Mouse (Mus musculus): ENCODE results near the gene Fam19a4. TPM values are rescaled to one million over a fixed set of nuclear protein-coding genes. Genes with fewer than 3 reads are reported as not detected.
A peak's percentile ranks its signal among the peaks of the same experiment; 100 is the strongest.

Gene Fam19a4
- 2.2 and 3.4 TPM in 2 replicates for polyA plus RNA-seq (2016; fragmentation: Nextera tagmentation; extraction: Ambion mirVana)

GRCm38 (mm10) chr6:97060074-97060681 is at the start of gene Fam19a4:
Fam19a4 (minus strand) TSS chr6:97060413.
- Histone ChIP-seq H3K4me2 (replicated peaks) (peak within 1 kb of the TSS; percentile 73), H3K4me1 (peaks cover 15% of the 10 kb centered on the region), H3K27ac (no peak within 1 kb of the TSS), H3K4me3 (peak within 1 kb of the TSS; percentile 38), H3K9ac (peak within 1 kb of the TSS; percentile 37), H3K9me3 (replicated peaks) (no peaks in the 10 kb centered on the region), H3K27me3 (peaks cover 24% of the 10 kb centered on the region), H3K36me3 (no peaks in the 10 kb centered on the region)
- under 1% methylated on average over 29 of the region's 30 CpGs for WGBS
- peak; percentile 88 for ATAC-seq (ENCODE audit: low FRiP score)

- Histone ChIP-seq H3K27me3 (0 out of 2 replicates have a peak, but pooled peaks cover 4% of the 10 kb centered on the region), H3K4me3 (no peak overlapping the region), H3K9me3 (replicated peaks) (no peaks in the 10 kb centered on the region), H3K36me3 (no peaks in the 10 kb centered on the region), H3K27ac (no peak overlapping the region), H3K4me1 (peaks cover 14% of the 10 kb centered on the region), H3K9ac (no peak overlapping the region), H3K4me2 (replicated peaks) (no peak overlapping the region)
- ATAC-seq (ENCODE audit: low FRiP score), result peak; percentile 56
- WGBS, result 12% methylated on average over 2 of the region's 2 CpGs
Measured at GRCm38 (mm10) chr6:97106777-97107176, 46.6 kb upstream of the Fam19a4 start.

GRCm38 (mm10) chr6:97106106-97106505 is 45.9 kb upstream of the Fam19a4 start:
- Histone ChIP-seq H3K4me1 (peaks cover 20% of the 10 kb centered on the region), H3K36me3 (no peaks in the 10 kb centered on the region), H3K4me2 (replicated peaks) (no peak overlapping the region), H3K9ac (no peak overlapping the region), H3K27ac (no peak overlapping the region), H3K4me3 (no peak overlapping the region), H3K27me3 (0 out of 2 replicates have a peak, but pooled peaks cover 4% of the 10 kb centered on the region), H3K9me3 (replicated peaks) (no peaks in the 10 kb centered on the region)
- WGBS, result 81% methylated on average over 8 of the region's 8 CpGs
- ATAC-seq (ENCODE audit: low FRiP score), result no peak

- H3K9me3 ChIP-seq (replicated peaks), result no peaks in the 10 kb centered on the region
- no peak overlapping the region for H3K4me3 ChIP-seq
- H3K27ac ChIP-seq, result no peak overlapping the region
- 0 out of 2 replicates have a peak, but pooled peaks cover 4% of the 10 kb centered on the region for H3K27me3 ChIP-seq
- H3K36me3 ChIP-seq, result no peaks in the 10 kb centered on the region
- H3K9ac ChIP-seq, result no peak overlapping the region
- ATAC-seq (ENCODE audit: low FRiP score), result no peak
- H3K4me2 ChIP-seq (replicated peaks), result no peak overlapping the region
- peaks cover 21% of the 10 kb centered on the region for H3K4me1 ChIP-seq
- WGBS, result 82% methylated on average over 7 of the region's 7 CpGs
Measured at GRCm38 (mm10) chr6:97104264-97104852, 44.1 kb upstream of the Fam19a4 start.

GRCm38 (mm10) chr6:97101958-97102702 is 41.9 kb upstream of the Fam19a4 start:
- peak overlapping the region; percentile 44 for H3K4me2 ChIP-seq (replicated peaks)
- no peaks in the 10 kb centered on the region for H3K36me3 ChIP-seq
- H3K9ac ChIP-seq, result 0 out of 2 replicates have a peak overlapping the region, but pooled peaks have one; percentile 4
- 0 out of 2 replicates have a peak, but pooled peaks cover 4% of the 10 kb centered on the region for H3K27me3 ChIP-seq
- peaks cover 21% of the 10 kb centered on the region for H3K4me1 ChIP-seq
- H3K27ac ChIP-seq, result no peak overlapping the region
- H3K4me3 ChIP-seq, result no peak overlapping the region
- no peaks in the 10 kb centered on the region for H3K9me3 ChIP-seq (replicated peaks)
- WGBS, result 2% methylated on average over 15 of the region's 15 CpGs
- peak; percentile 65 for ATAC-seq (ENCODE audit: low FRiP score)

GRCm38 (mm10) chr6:97101190-97101957 is 41.2 kb upstream of the Fam19a4 start:
- Histone ChIP-seq H3K4me2 (replicated peaks) (peak overlapping the region; percentile 44), H3K27me3 (0 out of 2 replicates have a peak, but pooled peaks cover 4% of the 10 kb centered on the region), H3K9ac (no peak overlapping the region), H3K4me3 (no peak overlapping the region), H3K4me1 (peaks cover 21% of the 10 kb centered on the region), H3K27ac (no peak overlapping the region), H3K36me3 (no peaks in the 10 kb centered on the region), H3K9me3 (replicated peaks) (no peaks in the 10 kb centered on the region)
- 20% methylated on average over 12 of the region's 12 CpGs for WGBS
- ATAC-seq (ENCODE audit: low FRiP score), result no peak

- Histone ChIP-seq H3K4me2 (replicated peaks) (no peak overlapping the region), H3K27me3 (no peaks in the 10 kb centered on the region), H3K36me3 (no peaks in the 10 kb centered on the region), H3K4me3 (no peak overlapping the region), H3K27ac (no peak overlapping the region), H3K4me1 (no peaks in the 10 kb centered on the region), H3K9me3 (replicated peaks) (no peaks in the 10 kb centered on the region), H3K9ac (no peak overlapping the region)
- no peak for ATAC-seq (ENCODE audit: low FRiP score)
- WGBS, result 98% methylated on average over 2 of the region's 2 CpGs
Measured at GRCm38 (mm10) chr6:97082336-97082735, 22.1 kb upstream of the Fam19a4 start.

- Histone ChIP-seq H3K4me1 (no peaks in the 10 kb centered on the region), H3K9ac (no peak overlapping the region), H3K27me3 (no peaks in the 10 kb centered on the region), H3K9me3 (replicated peaks) (no peaks in the 10 kb centered on the region), H3K27ac (no peak overlapping the region), H3K36me3 (no peaks in the 10 kb centered on the region), H3K4me2 (replicated peaks) (no peak overlapping the region), H3K4me3 (no peak overlapping the region)
- WGBS, result 54% methylated on average over 9 of the region's 9 CpGs
- no peak for ATAC-seq (ENCODE audit: low FRiP score)
Measured at GRCm38 (mm10) chr6:97080016-97080415, 19.8 kb upstream of the Fam19a4 start.

- Histone ChIP-seq H3K4me3 (peak overlapping the region; percentile 38), H3K36me3 (no peaks in the 10 kb centered on the region), H3K27me3 (peaks cover 24% of the 10 kb centered on the region), H3K9ac (peak overlapping the region; percentile 37), H3K4me2 (replicated peaks) (peak overlapping the region; percentile 73), H3K9me3 (replicated peaks) (no peaks in the 10 kb centered on the region), H3K4me1 (peaks cover 15% of the 10 kb centered on the region), H3K27ac (no peak overlapping the region)
- no peak; the same call in 1 of the 2 replicates for ATAC-seq (ENCODE audit: low FRiP score)
- 3% methylated on average over 10 of the region's 10 CpGs for WGBS
Measured at GRCm38 (mm10) chr6:97059599-97059998, 614 bp downstream of the Fam19a4 start.

- Histone ChIP-seq H3K4me1 (peaks cover 3% of the 10 kb centered on the region; the same call in 1 of the 2 replicates), H3K4me3 (no peak overlapping the region), H3K27me3 (0 out of 2 replicates have a peak, but pooled peaks cover 4% of the 10 kb centered on the region), H3K4me2 (replicated peaks) (no peak overlapping the region), H3K27ac (no peak overlapping the region), H3K9me3 (replicated peaks) (no peaks in the 10 kb centered on the region), H3K9ac (no peak overlapping the region), H3K36me3 (no peaks in the 10 kb centered on the region)
- 57% methylated on average over 8 of the region's 8 CpGs for WGBS
- ATAC-seq (ENCODE audit: low FRiP score), result no peak
Measured at GRCm38 (mm10) chr6:97052196-97052770, 7.9 kb downstream of the Fam19a4 start.

GRCm38 (mm10) chr6:97048403-97048802 is 11.8 kb downstream of the Fam19a4 start:
- no peaks in the 10 kb centered on the region for H3K9me3 ChIP-seq (replicated peaks)
- no peak overlapping the region for H3K4me3 ChIP-seq
- H3K27ac ChIP-seq, result no peak overlapping the region
- H3K27me3 ChIP-seq, result no peaks in the 10 kb centered on the region
- H3K36me3 ChIP-seq, result no peaks in the 10 kb centered on the region
- no peak for ATAC-seq (ENCODE audit: low FRiP score)
- no peak overlapping the region for H3K4me2 ChIP-seq (replicated peaks)
- peaks cover 3% of the 10 kb centered on the region; the same call in 1 of the 2 replicates for H3K4me1 ChIP-seq
- WGBS, result 30% methylated on average over 4 of the region's 4 CpGs
- H3K9ac ChIP-seq, result no peak overlapping the region
